Mouse (Mus musculus) megakaryocyte, adult 5-6 weeks (primary cell): ENCODE data around the gene Ifi27. TPM values are rescaled to one million over a fixed set of nuclear protein-coding genes. Genes with fewer than 3 reads are reported as not detected.
A peak's percentile ranks its signal among the peaks of the same experiment; 100 is the strongest.
"Not testable (repeated sequence)": the region's sequence is repeated elsewhere in the genome, so short reads cannot be mapped to it uniquely, and the experiment has no call there.

ENCODE experiments used
- ATAC-seq: 2 replicates; pipeline ENCODE4 v1.8.0; 2016; ENCODE audit warnings: mild to moderate bottlenecking, inconsistent platforms; ENCODE audit not compliant: poor library complexity, severe bottlenecking
- total RNA-seq, 2 experiments: library from RNA; stranded (forward) in 1 of 2; stranded (reverse) in 1 of 2; fragments of 153-499, 151-499 nt in 1 of 2; fragments of 221-1000, 200-1000 nt in 1 of 2; gene quantifications; 2 replicates each; pipeline versions ENCODE4 v1.2.3 to v1.2.4; 2015 to 2017

The Ifi27 gene
- total RNA-seq (2015) = 46.3 and 55.9 TPM in 2 replicates
- 19.3 and 26.8 TPM in 2 replicates for total RNA-seq (2017)

GRCm38 (mm10) chr12:103433986-103434731 is at the start of gene Ifi27:
Gene Ifi27 (plus strand): TSS chr12:103434211.
- ATAC-seq = peak; percentile 94

DNA sequence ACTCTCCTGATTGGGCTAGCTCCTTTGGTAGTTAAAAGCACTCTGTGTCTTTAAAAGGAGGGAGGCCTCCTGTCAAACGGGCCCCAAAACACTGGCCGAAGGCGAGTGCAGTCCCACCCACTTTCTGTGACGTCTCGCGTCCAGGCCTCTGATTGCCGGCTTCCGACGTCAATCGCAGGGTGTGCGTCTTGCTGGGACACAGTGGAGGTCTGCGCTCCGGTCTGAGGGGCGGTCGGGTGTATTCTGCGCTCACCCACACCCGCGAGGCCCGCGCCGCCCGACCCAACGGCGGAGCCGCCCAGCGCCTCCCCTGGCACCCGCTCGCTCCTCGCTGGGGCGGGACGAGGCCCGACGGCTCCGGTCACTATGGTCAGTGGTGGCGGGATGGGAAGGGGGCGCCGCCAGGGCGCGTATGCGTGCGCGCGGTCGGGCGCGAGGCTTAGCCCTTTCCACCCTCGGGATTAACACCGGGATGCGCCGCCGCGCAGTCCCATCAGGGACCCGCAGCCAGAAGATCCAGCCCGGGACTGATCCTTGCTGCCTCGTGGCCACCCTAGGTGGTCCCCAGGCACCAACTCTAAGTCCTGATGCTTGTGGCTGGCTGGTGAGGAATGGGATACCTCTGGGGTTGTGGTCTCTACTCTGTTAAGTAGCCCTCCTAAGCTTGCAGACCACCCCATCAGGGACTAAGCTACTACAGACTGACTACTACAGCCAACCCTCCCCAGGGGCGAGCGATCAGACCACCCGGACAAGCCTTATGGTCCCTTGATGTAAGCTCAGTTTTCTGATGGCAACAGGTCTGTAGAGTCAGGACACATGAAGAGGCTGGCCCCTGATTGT is 45.3 kb upstream of the Ifi27 start, which contains the start of gene Otub2:
Gene Otub2 (plus strand): TSS at position 178 of the 843 bp plus-strand sequence.
- ATAC-seq = peak; percentile 97

- ATAC-seq = no peak
Observed at GRCm38 (mm10) chr12:103389348-103389727, 44.7 kb upstream of the Ifi27 start.

DNA sequence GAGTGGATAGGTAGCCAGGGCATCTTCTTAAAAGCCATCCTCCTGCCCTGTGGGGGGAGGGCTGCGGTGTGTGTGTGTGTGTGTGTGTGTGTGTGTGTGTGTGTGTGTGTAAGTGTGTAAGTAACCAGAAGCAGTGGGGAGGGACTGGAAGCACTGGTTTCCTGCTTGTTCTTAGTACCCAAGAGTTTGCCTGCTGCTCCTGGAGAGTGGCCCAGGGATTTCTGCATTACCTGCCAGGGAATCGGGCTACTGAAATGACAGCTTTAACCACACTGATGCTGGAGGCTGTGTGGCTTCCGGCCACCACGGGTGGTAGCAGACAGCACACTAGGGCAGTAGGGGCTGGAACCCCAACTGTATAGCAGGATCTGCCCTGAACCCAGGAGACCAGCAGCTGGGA is 44.0 kb upstream of the Ifi27 start:
- no peak for ATAC-seq

DNA sequence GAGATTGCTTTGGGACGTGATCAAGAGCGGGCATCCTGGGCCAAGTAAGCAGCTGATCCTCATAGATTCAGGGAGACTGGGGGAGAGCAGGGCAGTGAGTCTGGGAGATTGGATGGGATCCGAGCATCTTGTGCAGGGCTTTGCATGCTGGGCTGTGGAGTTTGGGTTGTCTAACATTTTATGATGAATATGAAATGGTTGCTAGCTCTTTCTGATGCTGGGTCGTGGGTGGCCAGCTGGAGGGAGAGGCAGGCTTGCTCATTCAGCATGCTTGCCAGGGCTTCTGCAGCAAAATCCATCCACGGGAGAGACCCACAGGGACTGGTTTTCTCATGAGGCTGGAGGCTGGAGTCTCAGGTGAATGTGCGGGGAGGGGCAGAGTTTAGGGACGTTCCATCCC is 42.9 kb upstream of the Ifi27 start:
- ATAC-seq = no peak

DNA sequence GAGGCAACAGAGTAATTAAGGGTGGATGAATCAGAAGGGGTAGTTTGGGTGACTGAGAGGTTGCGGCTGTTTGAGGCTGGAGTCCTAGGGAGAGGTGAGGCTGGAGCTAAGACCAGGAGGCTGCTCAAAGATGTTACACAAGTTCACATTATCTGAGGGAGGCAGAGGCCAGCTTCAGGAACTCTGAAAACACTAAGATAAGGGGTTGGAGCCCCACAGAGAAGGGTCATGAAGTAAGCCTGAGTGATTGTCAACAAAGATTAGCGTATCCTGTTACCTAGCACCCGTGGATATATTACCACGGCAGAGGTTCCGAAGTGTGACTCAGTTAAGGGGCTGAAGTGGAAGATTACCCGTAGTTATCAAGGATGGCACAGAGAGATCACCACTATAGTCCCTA is 40.5 kb upstream of the Ifi27 start:
- ATAC-seq = peak; percentile 60

GRCm38 (mm10) chr12:103395486-103396275 is 38.3 kb upstream of the Ifi27 start:
- no peak for ATAC-seq

DNA sequence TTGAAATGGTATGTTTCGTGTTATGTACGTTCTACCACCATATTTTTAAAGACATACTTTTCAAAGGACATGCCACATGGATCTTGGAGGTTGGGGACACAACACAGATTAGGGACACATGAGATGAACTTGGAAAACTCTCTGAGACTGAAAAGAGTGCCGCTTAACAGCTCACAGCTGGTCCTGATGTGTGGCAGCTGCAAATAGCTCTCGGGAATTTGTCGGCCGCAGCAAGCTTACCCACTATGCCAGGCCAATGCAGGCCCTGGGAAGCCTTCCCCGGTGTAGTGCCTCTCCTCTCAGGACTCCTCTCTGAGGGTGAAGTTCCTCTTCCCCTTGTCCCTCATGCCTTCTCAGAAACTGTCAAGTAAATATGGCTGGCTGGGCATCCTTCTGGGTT is 37.3 kb upstream of the Ifi27 start:
- ATAC-seq = no peak

DNA sequence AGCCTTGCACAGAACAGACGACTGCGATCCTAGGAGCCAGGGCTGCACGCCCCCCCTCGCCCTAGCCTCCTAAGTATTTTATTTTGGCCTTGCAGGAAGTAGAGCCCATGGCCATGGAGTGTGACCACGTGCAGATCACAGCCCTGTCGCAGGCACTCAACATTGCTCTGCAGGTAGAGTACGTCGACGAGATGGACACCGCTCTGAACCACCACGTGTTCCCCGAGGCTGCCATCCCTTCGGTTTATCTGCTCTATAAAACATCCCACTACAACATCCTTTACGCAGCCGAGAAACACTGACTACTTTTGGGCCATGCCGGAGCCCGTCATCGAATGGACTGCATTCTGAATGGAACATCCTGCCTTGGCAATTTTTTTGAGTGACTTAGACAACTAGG is 29.9 kb upstream of the Ifi27 start:
- no peak for ATAC-seq

DNA sequence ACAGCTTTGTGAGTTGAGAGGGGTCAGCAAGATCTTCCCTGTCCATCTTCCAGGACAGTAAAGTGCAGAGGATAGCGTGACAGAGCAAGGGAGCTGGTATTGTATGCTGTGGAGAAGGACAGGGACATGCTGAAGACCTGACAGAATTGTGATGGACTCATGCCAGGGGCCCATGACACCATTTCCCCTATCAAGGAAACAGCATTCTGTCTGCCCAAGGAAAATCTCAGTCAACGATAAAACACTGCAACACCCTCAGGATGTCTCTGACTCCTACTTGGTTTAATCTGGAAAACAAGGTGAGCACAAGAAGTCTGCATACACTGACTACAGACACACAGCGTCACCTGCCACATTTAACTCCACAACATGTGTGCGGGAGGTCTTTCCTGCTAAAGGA is 26.3 kb upstream of the Ifi27 start, which contains the start of gene 9330161L09Rik:
Gene 9330161L09Rik (minus strand): TSS at position 101 of the 400 bp plus-strand sequence.
- ATAC-seq = no peak

DNA sequence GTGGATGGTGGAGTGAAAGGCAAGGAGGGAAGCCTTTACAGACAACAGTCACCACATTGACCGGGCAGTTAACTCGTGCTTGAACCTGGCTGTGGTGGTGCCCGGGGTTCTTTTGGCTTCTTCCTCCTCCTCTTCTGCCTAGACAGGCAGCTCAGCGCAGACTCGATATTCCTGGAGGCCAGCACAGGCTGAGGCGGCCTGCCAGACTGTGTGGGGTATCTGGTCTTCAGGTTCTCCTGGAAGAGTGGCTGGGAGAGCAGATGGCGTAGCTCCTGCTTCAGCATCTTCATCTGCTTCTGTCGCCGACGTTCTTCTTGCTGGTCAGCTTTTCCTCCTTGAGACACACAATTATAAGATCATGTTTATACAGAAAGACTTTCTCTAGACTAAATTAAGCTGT is 25.9 kb upstream of the Ifi27 start:
- no peak for ATAC-seq

GRCm38 (mm10) chr12:103425016-103425728 is 8.8 kb upstream of the Ifi27 start:
- ATAC-seq = 0 out of 2 replicates have a peak, but pooled peaks have one; percentile 1

DNA sequence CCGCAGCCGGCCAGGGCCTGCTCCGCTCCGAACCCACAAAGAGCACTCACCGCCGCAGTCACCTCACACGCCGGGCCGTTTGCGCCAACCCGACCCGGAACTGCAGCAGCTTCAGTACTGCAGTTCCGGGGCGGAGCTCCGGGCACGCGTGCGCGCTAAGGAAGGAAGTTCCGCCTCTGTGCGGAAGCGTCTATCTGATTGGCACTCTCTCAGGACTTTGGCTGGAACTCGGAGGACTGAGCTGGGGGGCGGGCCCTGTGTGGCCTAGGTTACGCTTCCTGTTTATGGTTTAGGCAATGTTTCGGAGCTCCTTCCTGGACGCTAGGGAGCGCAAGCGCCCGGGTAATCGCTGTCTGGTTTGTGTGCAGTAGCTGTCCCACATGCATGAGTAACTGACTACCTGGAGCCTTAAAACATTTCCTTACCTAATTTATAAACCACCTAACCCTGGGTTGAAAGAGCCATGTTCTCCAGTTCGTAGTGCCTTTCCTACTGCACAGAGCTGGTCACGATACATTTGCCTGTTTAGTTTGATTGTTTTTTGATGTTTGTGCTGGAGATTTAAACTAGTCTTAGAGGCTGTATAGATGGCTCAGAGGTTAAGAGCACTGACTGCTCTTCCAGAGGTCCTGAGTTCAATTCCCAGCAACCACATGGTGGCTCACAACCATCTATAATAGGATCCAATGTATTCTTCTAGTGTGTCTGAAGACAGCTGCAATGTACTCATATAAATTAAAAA is 8.1 kb upstream of the Ifi27 start, which contains the start of gene Ddx24:
Gene Ddx24 (minus strand): TSS at position 102 of the 742 bp plus-strand sequence.
- peak; percentile 98 for ATAC-seq

DNA sequence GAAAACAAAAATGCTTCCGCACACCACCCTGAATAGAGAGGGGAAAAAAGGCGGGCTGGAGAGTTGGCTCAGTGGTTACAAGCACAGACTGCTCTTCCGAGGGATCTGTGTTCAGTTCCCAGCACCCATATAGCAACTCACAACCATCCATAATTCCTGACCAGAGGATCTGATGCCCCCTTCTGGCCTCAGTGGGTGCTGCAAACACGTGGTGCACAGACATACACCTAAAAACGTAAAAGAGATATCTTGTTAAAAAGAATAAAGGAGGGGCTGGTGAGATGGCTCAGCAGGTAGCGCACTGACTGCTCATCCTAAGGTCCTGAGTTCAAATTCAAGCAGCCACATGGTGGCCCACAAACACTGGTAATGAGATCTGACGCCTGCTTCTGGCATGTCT is 7.3 kb upstream of the Ifi27 start:
- ATAC-seq = no peak

DNA sequence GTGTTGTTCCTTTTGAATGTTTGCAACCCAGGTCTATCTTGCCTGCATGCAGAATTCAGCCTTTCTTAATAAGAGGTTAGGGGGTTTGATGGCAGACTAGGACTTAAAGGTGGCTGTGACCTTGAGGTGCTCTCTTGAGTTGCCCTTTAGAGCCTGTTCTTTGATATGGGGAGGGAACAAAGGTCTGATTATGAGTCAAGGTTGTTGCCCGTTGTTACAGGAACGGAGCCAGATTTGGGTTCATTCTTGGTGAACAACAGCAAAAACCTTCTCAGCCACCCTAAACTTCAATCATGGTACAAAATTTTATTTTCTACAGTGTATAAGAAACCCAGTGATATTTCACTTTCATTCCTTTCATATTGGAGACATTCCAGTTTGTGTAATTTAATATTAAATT is 581 bp upstream of the Ifi27 start:
- no peak for ATAC-seq

DNA sequence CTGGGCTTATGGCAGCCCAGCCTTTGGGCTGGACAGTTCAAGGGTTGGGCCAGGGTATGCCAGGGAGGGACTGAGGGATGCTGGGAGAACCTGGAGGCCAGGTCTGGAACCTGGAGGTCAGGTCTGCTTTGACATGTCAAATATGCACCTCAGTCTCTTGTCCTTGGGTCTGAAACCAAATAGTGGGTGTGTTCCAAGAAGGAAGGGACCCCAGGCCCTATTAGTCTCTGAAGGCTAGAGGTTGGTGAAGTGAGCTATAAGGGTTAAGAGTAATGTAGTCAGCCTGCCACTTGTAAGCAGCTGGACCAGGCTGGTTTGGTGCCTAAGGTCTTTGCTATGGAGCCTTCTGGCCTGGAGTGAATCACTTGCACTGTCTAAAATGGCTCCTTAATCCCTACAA is 850 bp downstream of the Ifi27 start:
- no peak for ATAC-seq

GRCm38 (mm10) chr12:103437601-103438000 is 3.6 kb downstream of the Ifi27 start:
- ATAC-seq = peak; percentile 39

GRCm38 (mm10) chr12:103443524-103443923 is 9.5 kb downstream of the Ifi27 start, which contains the start of gene Ifi27l2a:
Gene Ifi27l2a (minus strand): TSS chr12:103443680.
- peak; percentile 91 for ATAC-seq

GRCm38 (mm10) chr12:103444261-103444660 is 10.2 kb downstream of the Ifi27 start:
- not testable (repeated sequence) for ATAC-seq
